Mouse (Mus musculus): ENCODE data around the gene Nedd4.

Nedd4 gene

GRCm38 (mm10) chr9:72641093-72641680 lies 21.0 kb upstream of the Nedd4 start:
- POLR2A ChIA-PET = interaction anchor here (0.7 to 16.8 kb wide), 37 partner anchors 9 to 248 kb away, joined by 3 to 762 read pairs (median 8); partner anchors contain the start of genes Nedd4 (in 3 of the 4) and Rfx7 (in 2 of the 4)
- CTCF ChIA-PET = interaction anchor here in 2 of 4 experiments (1.6 to 2.6 kb wide), 2 partner anchors 11 to 14 kb away, joined by 6 to 12 read pairs; no protein-coding TSS in a partner anchor

- CTCF ChIA-PET = interaction anchor here in 2 of 4 experiments (0.9 to 3.4 kb wide), 3 partner anchors 12 to 27 kb away, joined by 3 to 11 read pairs (median 4); partner anchors contain the start of gene Nedd4 (in 1 of the 2)
- POLR2A ChIA-PET = interaction anchor here (0.5 to 16.8 kb wide), 19 partner anchors 8 to 112 kb away, joined by 3 to 762 read pairs (median 6); partner anchors contain the start of gene Nedd4 (in 4 of the 4)
Measured at GRCm38 (mm10) chr9:72642756-72643447, 19.2 kb upstream of the Nedd4 start.

- ChIA-PET POLR2A (interaction anchor here (0.5 to 16.8 kb wide), 23 partner anchors 8 to 475 kb away, joined by 3 to 762 read pairs (median 5); partner anchors contain the start of gene Nedd4 (in 4 of the 4)), CTCF (interaction anchor here in 3 of 4 experiments (0.7 to 3.4 kb wide), 7 partner anchors 9 to 26 kb away, joined by 3 to 11 read pairs (median 4); partner anchors contain the start of gene Nedd4 (in 1 of the 3))
Measured at GRCm38 (mm10) chr9:72643651-72644417, 18.3 kb upstream of the Nedd4 start.

- POLR2A ChIA-PET = interaction anchor here (0.5 to 16.8 kb wide), 17 partner anchors 8 to 476 kb away, joined by 3 to 762 read pairs (median 6); partner anchors contain the start of gene Nedd4 (in 3 of the 4)
- CTCF ChIA-PET = interaction anchor here (0.6 to 3.4 kb wide), 5 partner anchors 10 to 13 kb away, joined by 4 to 11 read pairs (median 5); no protein-coding TSS in a partner anchor
Measured at GRCm38 (mm10) chr9:72644418-72645110, 17.6 kb upstream of the Nedd4 start.

GRCm38 (mm10) chr9:72649781-72650180 lies 12.4 kb upstream of the Nedd4 start:
- CTCF ChIA-PET = interaction anchor here in 1 of 4 experiments (0.6 kb wide), 1 partner anchor 43 kb away, joined by 4 read pairs; no protein-coding TSS in a partner anchor
- POLR2A ChIA-PET = interaction anchor here in 3 of 4 experiments (0.8 to 16.8 kb wide), 4 partner anchors 10 to 18 kb away, joined by 7 to 762 read pairs (median 10); partner anchors contain the start of gene Nedd4 (in 1 of the 3)

GRCm38 (mm10) chr9:72652961-72653360 lies 9.2 kb upstream of the Nedd4 start:
- CTCF ChIA-PET = interaction anchor here in 3 of 4 experiments (0.6 to 2.6 kb wide), 9 partner anchors 9 to 303 kb away, joined by 3 to 12 read pairs (median 3); partner anchors contain the start of gene Nedd4 (in 2 of the 3)
- POLR2A ChIA-PET = interaction anchor here (0.6 to 16.8 kb wide), 24 partner anchors 9 to 563 kb away, joined by 3 to 762 read pairs (median 6); partner anchors contain the start of gene Nedd4 (in 4 of the 4)

- ChIA-PET POLR2A (interaction anchor here (0.7 to 16.8 kb wide), 19 partner anchors 8 to 541 kb away, joined by 3 to 762 read pairs (median 13); partner anchors contain the start of gene Nedd4 (in 4 of the 4)), CTCF (interaction anchor here in 1 of 4 experiments (0.9 to 2.6 kb wide), 5 partner anchors 11 to 18 kb away, joined by 3 to 12 read pairs (median 7); no protein-coding TSS in a partner anchor)
Measured at GRCm38 (mm10) chr9:72653533-72653932, 8.6 kb upstream of the Nedd4 start.

GRCm38 (mm10) chr9:72654593-72655242 lies 7.4 kb upstream of the Nedd4 start:
- ChIA-PET POLR2A (interaction anchor here in 3 of 4 experiments (0.6 to 17.7 kb wide), 20 partner anchors 9 to 127 kb away, joined by 3 to 762 read pairs (median 6); no protein-coding TSS in a partner anchor), CTCF (interaction anchor here (0.6 to 1.8 kb wide), 22 partner anchors 10 to 301 kb away, joined by 3 to 27 read pairs (median 4); no protein-coding TSS in a partner anchor)

- POLR2A ChIA-PET = interaction anchor here in 3 of 4 experiments (0.6 to 17.7 kb wide), 13 partner anchors 10 to 102 kb away, joined by 3 to 762 read pairs (median 11); no protein-coding TSS in a partner anchor
- CTCF ChIA-PET = interaction anchor here (0.6 to 1.8 kb wide), 18 partner anchors 9 to 124 kb away, joined by 3 to 27 read pairs (median 4); no protein-coding TSS in a partner anchor
Measured at GRCm38 (mm10) chr9:72655602-72656001, 6.5 kb upstream of the Nedd4 start.

GRCm38 (mm10) chr9:72656491-72656890 lies 5.7 kb upstream of the Nedd4 start:
- POLR2A ChIA-PET = interaction anchor here in 3 of 4 experiments (0.9 to 17.7 kb wide), 7 partner anchors 11 to 20 kb away, joined by 3 to 762 read pairs (median 10); no protein-coding TSS in a partner anchor
- CTCF ChIA-PET = interaction anchor here in 3 of 4 experiments (0.8 to 1.6 kb wide), 8 partner anchors 11 to 42 kb away, joined by 3 to 6 read pairs (median 3); no protein-coding TSS in a partner anchor

- ChIA-PET CTCF (interaction anchor here in 3 of 4 experiments (0.9 to 1.6 kb wide), 7 partner anchors 10 to 42 kb away, joined by 3 to 5 read pairs (median 3); no protein-coding TSS in a partner anchor), POLR2A (interaction anchor here (0.6 to 17.7 kb wide), 12 partner anchors 11 to 70 kb away, joined by 3 to 762 read pairs (median 4); no protein-coding TSS in a partner anchor)
Measured at GRCm38 (mm10) chr9:72656940-72657339, 5.2 kb upstream of the Nedd4 start.

GRCm38 (mm10) chr9:72657694-72658093 lies 4.5 kb upstream of the Nedd4 start:
- CTCF ChIA-PET = interaction anchor here in 3 of 4 experiments (0.6 to 1.6 kb wide), 5 partner anchors 12 to 230 kb away, joined by 4 to 15 read pairs (median 5); no protein-coding TSS in a partner anchor
- POLR2A ChIA-PET = interaction anchor here (0.6 to 17.7 kb wide), 13 partner anchors 10 to 338 kb away, joined by 3 to 762 read pairs (median 3); no protein-coding TSS in a partner anchor

- POLR2A ChIA-PET = interaction anchor here (0.7 to 17.7 kb wide), 12 partner anchors 8 to 192 kb away, joined by 3 to 762 read pairs (median 28); partner anchors contain the start of gene Rfx7 (in 1 of the 4)
- CTCF ChIA-PET = interaction anchor here in 2 of 4 experiments (2.0 to 3.1 kb wide), 2 partner anchors 20 to 25 kb away, joined by 4 to 15 read pairs; no protein-coding TSS in a partner anchor
Measured at GRCm38 (mm10) chr9:72660139-72660538, 2.0 kb upstream of the Nedd4 start.

GRCm38 (mm10) chr9:72660911-72661310 lies 1.2 kb upstream of the Nedd4 start:
- ChIA-PET POLR2A (interaction anchor here (1.0 to 17.7 kb wide), 24 partner anchors 7 to 431 kb away, joined by 3 to 762 read pairs (median 11); partner anchors contain the start of gene Rfx7 (in 1 of the 4)), CTCF (interaction anchor here in 2 of 4 experiments (0.8 to 3.1 kb wide), 5 partner anchors 10 to 26 kb away, joined by 4 to 15 read pairs (median 4); no protein-coding TSS in a partner anchor)

- CTCF ChIA-PET = interaction anchor here (0.6 to 3.1 kb wide), 18 partner anchors 9 to 442 kb away, joined by 3 to 15 read pairs (median 4); partner anchors contain the start of gene Rfx7 (in 1 of the 4)
- POLR2A ChIA-PET = interaction anchor here (0.5 to 17.7 kb wide), 68 partner anchors 6 to 1197 kb away, joined by 3 to 762 read pairs (median 4); partner anchors contain the start of gene Rfx7 (in 2 of the 4)
Measured at GRCm38 (mm10) chr9:72661561-72661894, 618 bp upstream of the Nedd4 start.

All from embryonic stem cell, embryonic (primary cell).